Mouse (Mus musculus) neutrophil, adult 59 days (primary cell): ENCODE data around the gene Ndufv1. TPM values are rescaled to one million over a fixed set of nuclear protein-coding genes. Genes with fewer than 3 reads are reported as not detected.

ENCODE experiments used
- total RNA-seq, 2 experiments: library from RNA; stranded (reverse); gene quantifications; 1 replicate in 1 of 2; 2 replicates in 1 of 2; pipeline ENCODE4 v1.2.4; 2023

Gene Ndufv1
- total RNA-seq = 10 to 100 TPM; 68.4 to 70.8 TPM

GRCm38 (mm10) chr19:4012432-4013022, at the start of gene Ndufv1:
Gene Ndufv1, minus strand, starts transcription at chr19:4012806.

GRCm38 (mm10) chr19:4059069-4059740, 46.6 kb upstream of the Ndufv1 start, which contains the start of gene Gstp3:
Gene Gstp3, minus strand, starts transcription at chr19:4059569.

GRCm38 (mm10) chr19:4045966-4046865, 33.6 kb upstream of the Ndufv1 start, which contains the start of gene Gstp2:
Gene Gstp2, minus strand, starts transcription at chr19:4046023.

GRCm38 (mm10) chr19:4037788-4038232, 25.2 kb upstream of the Ndufv1 start, which contains the start of gene Gstp1:
Gene Gstp1, minus strand, starts transcription at chr19:4037985.

GRCm38 (mm10) chr19:4003112-4003511, 9.5 kb downstream of the Ndufv1 start, which contains the start of gene Doc2g:
Gene Doc2g, plus strand, starts transcription at chr19:4003313.

GRCm38 (mm10) chr19:4000119-4000900, 12.3 kb downstream of the Ndufv1 start, which contains the start of the genes Nudt8 and Gm49405:
Gene Nudt8, plus strand, starts transcription at chr19:4000580.
Gene Gm49405, plus strand, starts transcription at chr19:4000626.

GRCm38 (mm10) chr19:3992416-3992815, 20.2 kb downstream of the Ndufv1 start, which contains the start of gene Tbx10:
Gene Tbx10, plus strand, starts transcription at chr19:3992752.

GRCm38 (mm10) chr19:3986334-3986733, 26.3 kb downstream of the Ndufv1 start, which contains the start of gene Acy3:
Gene Acy3, plus strand, starts transcription at chr19:3986570.

GRCm38 (mm10) chr19:3972229-3972628, 40.4 kb downstream of the Ndufv1 start, which contains the start of gene Aldh3b2:
Gene Aldh3b2, plus strand, starts transcription at chr19:3972328.

GRCm38 (mm10) chr19:3958470-3958869, 54.1 kb downstream of the Ndufv1 start, which contains the start of gene Aldh3b3:
Gene Aldh3b3, plus strand, starts transcription at chr19:3958645.

Other genes with a start within 250 kb of the Ndufv1 start
- 10 to 100 TPM; 65.4 to 66.0 TPM for gene Kmt5b, start 245.4 kb downstream of the Ndufv1 start, total RNA-seq
- 10 to 100 TPM; 43.5 to 47.2 TPM for gene Chka, start 161.0 kb downstream of the Ndufv1 start, total RNA-seq
- 100 to 1,000 TPM; 221 to 250 TPM for gene Tcirg1, start 105.7 kb downstream of the Ndufv1 start, total RNA-seq
- gene Ndufs8, start 100.0 kb downstream of the Ndufv1 start, total RNA-seq = 10 to 100 TPM; 52.9 to 70.6 TPM
- gene Aldh3b1, start 83.0 kb downstream of the Ndufv1 start, total RNA-seq = 100 to 1,000 TPM; 143 to 153 TPM
- 100 to 1,000 TPM; 236 to 316 TPM for gene Unc93b1, start 77.6 kb downstream of the Ndufv1 start, total RNA-seq
- 10 to 100 TPM in 1 of 2 experiments, 1 to 10 TPM in 1; 9.9 to 11.1 TPM for gene Aldh3b3, start 54.2 kb downstream of the Ndufv1 start, total RNA-seq
- 10 to 100 TPM; 12.6 to 14.7 TPM for gene Aldh3b2, start 40.5 kb downstream of the Ndufv1 start, total RNA-seq
- under 1 TPM; 0.53 to 0.88 TPM for gene Acy3, start 26.2 kb downstream of the Ndufv1 start, total RNA-seq
- gene Tbx10, start 20.1 kb downstream of the Ndufv1 start, total RNA-seq = not detected
- 1 to 10 TPM; 4.7 to 4.8 TPM for gene Nudt8, start 12.2 kb downstream of the Ndufv1 start, total RNA-seq
- 1 to 10 TPM in 1 of 2 experiments, under 1 TPM in 1; 0.33 to 1.0 TPM for gene Gm49405, start 12.2 kb downstream of the Ndufv1 start, total RNA-seq
- gene Doc2g, start 9.5 kb downstream of the Ndufv1 start, total RNA-seq = under 1 TPM; 0.57 to 0.73 TPM
- 10 to 100 TPM; 63.6 to 65.3 TPM for gene Gstp1, start 25.2 kb upstream of the Ndufv1 start, total RNA-seq
- gene Gstp2, start 33.2 kb upstream of the Ndufv1 start, total RNA-seq = 1 to 10 TPM; 8.2 to 9.4 TPM
- 1 to 10 TPM; 6.6 to 7.7 TPM for gene Gstp3, start 46.8 kb upstream of the Ndufv1 start, total RNA-seq
- gene Cabp2, start 68.8 kb upstream of the Ndufv1 start, total RNA-seq = not detected
- gene Cdk2ap2, start 84.4 kb upstream of the Ndufv1 start, total RNA-seq = 100 to 1,000 TPM; 228 to 257 TPM
- gene Pitpnm1, start 87.2 kb upstream of the Ndufv1 start, total RNA-seq = 100 to 1,000 TPM; 185 to 192 TPM
- 100 to 1,000 TPM; 108 TPM for gene Aip, start 113.1 kb upstream of the Ndufv1 start, total RNA-seq
- under 1 TPM in 1 of 2 experiments, not detected in 1; 0.13 TPM for gene Gpr152, start 127.0 kb upstream of the Ndufv1 start, total RNA-seq
- gene Cabp4, start 131.2 kb upstream of the Ndufv1 start, total RNA-seq = under 1 TPM; 0.67 to 0.82 TPM
- 100 to 1,000 TPM; 188 to 219 TPM for gene Coro1b, start 135.8 kb upstream of the Ndufv1 start, total RNA-seq
- gene Ptprcap, start 140.8 kb upstream of the Ndufv1 start, total RNA-seq = 10 to 100 TPM; 13.8 to 18.6 TPM
- 10 to 100 TPM; 34.4 to 42.3 TPM for gene Rps6kb2, start 150.5 kb upstream of the Ndufv1 start, total RNA-seq
- 10 to 100 TPM; 34.4 to 34.6 TPM for gene Carns1, start 162.7 kb upstream of the Ndufv1 start, total RNA-seq
- gene Tbc1d10c, start 178.5 kb upstream of the Ndufv1 start, total RNA-seq = 100 to 1,000 TPM; 126 to 134 TPM
- 100 to 1,000 TPM; 433 to 455 TPM for gene Ppp1ca, start 179.3 kb upstream of the Ndufv1 start, total RNA-seq
- 10 to 100 TPM; 28.4 to 29.8 TPM for gene Rad9a, start 188.9 kb upstream of the Ndufv1 start, total RNA-seq
- gene Clcf1, start 201.4 kb upstream of the Ndufv1 start, total RNA-seq = 1 to 10 TPM; 2.5 to 4.2 TPM
- gene AC109138.7, start 201.6 kb upstream of the Ndufv1 start, total RNA-seq = not detected
- gene Pold4, start 219.1 kb upstream of the Ndufv1 start, total RNA-seq = 10 to 100 TPM; 53.1 to 57.3 TPM